Mouse (Mus musculus) stomach, embryonic 14.5 days (tissue): ENCODE results near the gene Cnih2. TPM values are rescaled to one million over a fixed set of nuclear protein-coding genes. Genes with fewer than 3 reads are reported as not detected.

ENCODE experiments used
- ATAC-seq: fragments of 200-750 bp; cut with Nextera tagmentation; 2 replicates; pipeline ENCODE4 v1.8.0; 2017; ENCODE audit warnings: low read depth, moderate TSS enrichment; ENCODE audit not compliant: insufficient number of reproducible peaks, insufficient read depth, low FRiP score
- H3K27ac ChIP-seq: fragments of 300-500 bp; sonication (generic); 2 replicates; pipeline ENCODE4 v1.5.1; 2014; ENCODE audit warnings: mild to moderate bottlenecking, low read length, moderate library complexity, mixed read lengths
- H3K27me3 ChIP-seq: fragments of 300-500 bp; sonication (generic); 2 replicates; pipeline ENCODE4 v1.6.1; 2014; ENCODE audit warnings: low read length, control low read depth, mixed read lengths; ENCODE audit not compliant: control insufficient read depth, insufficient read depth
- H3K36me3 ChIP-seq: fragments of 300-500 bp; sonication (generic); 2 replicates; pipeline ENCODE4 v1.6.1; 2014; ENCODE audit warnings: mild to moderate bottlenecking, control low read depth, low read length, moderate library complexity, mixed read lengths; ENCODE audit not compliant: control insufficient read depth, insufficient read depth
- H3K4me1 ChIP-seq: fragments of 300-500 bp; sonication (generic); 2 replicates; pipeline ENCODE4 v1.6.1; 2014; ENCODE audit warnings: low read length, control low read depth, mixed read lengths; ENCODE audit not compliant: control insufficient read depth, insufficient read depth
- H3K4me2 ChIP-seq: fragments of 300-500 bp; sonication (generic); replicated peaks from 2 replicates; pipeline ENCODE4 v1.6.1; 2014; ENCODE audit warnings: low read depth, low read length, control low read depth
- H3K4me3 ChIP-seq: fragments of 300-500 bp; sonication (generic); 2 replicates; pipeline ENCODE4 v1.5.1; 2014; ENCODE audit warnings: low read depth, low read length, control low read depth
- H3K9ac ChIP-seq: fragments of 300-500 bp; sonication (generic); replicated peaks from 2 replicates; pipeline ENCODE4 v1.6.1; 2014; ENCODE audit warnings: low read depth, mild to moderate bottlenecking, control low read depth, low read length, moderate library complexity, mixed read lengths
- H3K9me3 ChIP-seq: fragments of 300-500 bp; sonication (generic); 2 replicates; pipeline ENCODE4 v1.6.1; 2016; ENCODE audit warnings: low read depth, low read length, control low read depth; ENCODE audit not compliant: control insufficient read depth
- WGBS: fragments of 180-500 bp; shearing (Covaris S2); extraction: QIAGEN DNeasy Blood & Tissue Kit; methylation state at CpG from one replicate; pipeline ENCODE4 v1.1.7; 2014; 5-methylcytosine and 5-hydroxymethylcytosine counted together
- polyA plus RNA-seq: library from polyadenylated mRNA; unstranded; fragments of >200 nt; fragmentation: Nextera tagmentation; extraction: Ambion mirVana; gene quantifications from 2 replicates; pipeline ENCODE4 v1.2.1, GENCODE M21; 2014

The Cnih2 gene
- polyA plus RNA-seq, 1 experiment from 2014 or later, result 25.8 TPM

DNA sequence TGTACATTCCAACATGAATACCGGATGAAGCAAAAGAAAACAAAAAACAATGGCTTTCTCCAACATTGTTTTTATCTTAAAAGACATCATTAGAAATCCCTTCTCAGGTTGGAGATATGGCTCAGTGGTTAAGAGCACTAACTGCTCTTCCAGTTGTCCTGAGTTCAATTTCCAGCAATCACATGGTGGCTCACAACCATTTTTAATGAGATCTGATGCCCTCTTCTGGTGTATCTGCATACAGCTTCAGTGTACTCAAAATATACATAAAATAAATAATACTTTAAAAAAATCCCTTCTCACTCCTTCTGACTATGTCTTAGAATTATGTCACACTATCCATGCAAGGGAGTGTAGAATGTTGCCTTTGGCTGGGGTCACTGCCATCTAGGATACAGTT lies 19.0 kb downstream of the Cnih2 start:
- Histone ChIP-seq H3K9ac (no peak overlapping the region), H3K9me3 (no peaks in the 10 kb centered on the region), H3K27me3 (peaks cover 24% of the 10 kb centered on the region), H3K27ac (no peak overlapping the region), H3K4me2 (no peak overlapping the region), H3K4me1 (no peaks in the 10 kb centered on the region), H3K4me3 (no peak overlapping the region), H3K36me3 (no peaks in the 10 kb centered on the region)
- 91% methylated on average over 1 of the region's 1 CpGs for WGBS
- no peak for ATAC-seq

GRCm38 (mm10) chr19:5073518-5073917 lies 24.8 kb downstream of the Cnih2 start:
- no peak overlapping the region for H3K27ac ChIP-seq
- no peaks in the 10 kb centered on the region for H3K9me3 ChIP-seq
- ATAC-seq, result no peak
- no peak overlapping the region for H3K9ac ChIP-seq
- H3K27me3 ChIP-seq, result 0 out of 2 replicates have a peak, but pooled peaks cover 1% of the 10 kb centered on the region
- peak overlapping the region; percentile 76; the same call in 1 of the 2 replicates for H3K4me2 ChIP-seq
- no peaks in the 10 kb centered on the region for H3K36me3 ChIP-seq
- no peak overlapping the region for H3K4me3 ChIP-seq
- peaks cover 21% of the 10 kb centered on the region for H3K4me1 ChIP-seq
- 28% methylated on average over 5 of the region's 5 CpGs for WGBS

DNA sequence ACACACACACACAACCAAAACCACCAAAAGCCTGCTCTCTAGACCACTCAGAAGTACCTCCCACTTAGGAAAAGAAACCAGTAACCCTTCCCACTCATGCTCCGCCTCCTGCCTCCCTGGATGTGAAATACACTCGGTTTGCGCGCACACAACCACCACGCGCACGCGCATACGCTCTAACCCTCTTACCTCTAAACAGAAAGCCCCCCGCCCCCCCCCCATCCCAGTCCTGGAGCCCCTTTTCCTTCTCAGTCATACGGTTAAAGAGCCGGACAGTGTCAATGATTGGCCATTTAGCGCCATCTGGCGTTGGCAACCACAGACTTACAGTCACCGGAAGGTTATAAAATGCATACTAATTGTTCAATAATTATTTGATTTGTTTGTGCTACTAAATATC lies 25.3 kb downstream of the Cnih2 start:
- 0 out of 2 replicates have a peak, but pooled peaks cover 2% of the 10 kb centered on the region for H3K27me3 ChIP-seq
- peaks cover 21% of the 10 kb centered on the region for H3K4me1 ChIP-seq
- H3K9me3 ChIP-seq, result no peaks in the 10 kb centered on the region
- H3K4me2 ChIP-seq, result peak overlapping the region; percentile 76
- no peak for ATAC-seq
- WGBS, result under 1% methylated on average over 15 of the region's 15 CpGs
- no peak overlapping the region for H3K9ac ChIP-seq
- H3K27ac ChIP-seq, result peak overlapping the region; percentile 96; the same call in 1 of the 2 replicates
- H3K36me3 ChIP-seq, result no peaks in the 10 kb centered on the region
- H3K4me3 ChIP-seq, result peak overlapping the region; percentile 70

DNA sequence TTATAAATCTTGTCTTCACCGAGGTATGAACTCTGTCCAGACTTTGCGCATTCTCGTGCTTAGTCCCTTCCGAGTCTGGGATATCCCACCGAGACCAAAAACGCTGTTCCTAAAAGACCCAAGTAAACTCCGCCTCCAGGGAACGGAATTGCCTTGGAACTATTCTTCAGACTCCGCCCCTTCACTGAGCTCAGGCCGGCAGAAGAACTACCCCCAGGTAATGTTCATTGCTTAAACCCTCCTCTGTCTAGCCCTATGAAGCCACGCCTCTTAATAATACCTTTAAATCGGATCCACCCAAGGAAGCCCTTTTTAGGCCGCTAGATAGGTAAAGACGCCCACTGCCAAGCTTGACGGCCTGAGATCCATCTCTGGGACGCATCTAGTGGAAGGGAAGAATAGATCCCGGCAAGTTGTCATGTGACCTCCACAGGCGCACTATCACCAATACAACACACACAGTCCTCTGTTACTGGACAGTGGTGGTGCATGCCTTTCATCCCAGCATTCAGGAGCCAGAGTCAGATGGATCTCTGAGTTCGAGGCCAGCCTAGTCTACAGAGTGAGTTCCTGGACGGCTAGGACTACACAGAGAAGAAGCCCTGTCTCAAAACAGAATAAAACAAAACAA lies 25.8 kb downstream of the Cnih2 start:
- no peaks in the 10 kb centered on the region for H3K9me3 ChIP-seq
- 0 out of 2 replicates have a peak, but pooled peaks cover 2% of the 10 kb centered on the region for H3K27me3 ChIP-seq
- H3K4me3 ChIP-seq, result peak overlapping the region; percentile 70
- no peak overlapping the region for H3K9ac ChIP-seq
- peak overlapping the region; percentile 76 for H3K4me2 ChIP-seq
- peak overlapping the region; percentile 96 for H3K27ac ChIP-seq
- ATAC-seq, result peak; percentile 15
- no peaks in the 10 kb centered on the region for H3K36me3 ChIP-seq
- peaks cover 22% of the 10 kb centered on the region for H3K4me1 ChIP-seq
- 3% methylated on average over 20 of the region's 20 CpGs for WGBS

DNA sequence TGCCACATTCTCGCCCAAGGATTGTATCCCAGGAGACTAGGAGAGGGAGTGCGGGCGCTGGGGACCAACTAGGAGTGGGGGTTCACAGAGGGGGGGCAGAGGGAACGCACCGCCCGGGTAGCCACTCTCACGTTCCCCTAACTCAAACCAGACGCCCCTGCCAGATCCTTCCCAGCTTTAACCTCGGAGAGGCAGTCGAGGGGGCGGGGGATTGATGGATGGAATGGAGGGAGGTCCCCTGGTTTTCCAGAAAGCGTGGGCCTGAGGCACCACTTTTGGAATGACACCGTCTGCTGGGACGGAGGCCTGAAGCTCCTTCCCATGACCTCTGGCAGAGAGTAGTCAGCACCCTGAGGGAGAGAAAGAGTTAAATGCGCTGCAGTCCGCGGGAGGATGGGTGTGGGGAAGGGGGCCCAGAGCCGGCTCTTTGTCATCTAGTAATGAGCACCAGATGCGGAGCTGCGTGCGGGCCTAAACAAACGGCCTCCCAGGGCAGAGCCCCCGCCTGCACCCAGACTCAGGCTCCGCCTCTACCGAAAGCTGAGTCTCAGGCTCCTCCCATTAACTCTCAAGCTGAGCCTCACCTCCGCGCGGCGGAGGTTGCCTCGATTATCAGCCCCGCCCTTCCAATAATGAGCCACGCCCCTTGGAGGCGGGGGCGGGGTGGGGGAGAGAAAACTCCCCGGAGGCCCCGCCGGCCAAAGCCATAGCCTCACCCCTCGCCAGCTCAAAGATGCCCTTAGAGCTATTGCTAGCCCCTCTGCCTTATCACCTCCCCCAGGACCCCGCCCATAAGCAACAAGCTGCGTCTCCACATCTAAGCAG lies 26.6 kb downstream of the Cnih2 start:
- Histone ChIP-seq H3K4me1 (peaks cover 29% of the 10 kb centered on the region), H3K9me3 (no peaks in the 10 kb centered on the region), H3K36me3 (no peaks in the 10 kb centered on the region), H3K4me3 (peak overlapping the region; percentile 70), H3K9ac (peak overlapping the region; percentile 55), H3K4me2 (peak overlapping the region; percentile 76), H3K27me3 (0 out of 2 replicates have a peak, but pooled peaks cover 2% of the 10 kb centered on the region), H3K27ac (peak overlapping the region; percentile 96)
- ATAC-seq, result peak; percentile 82
- WGBS, result under 1% methylated on average over 39 of the region's 40 CpGs

DNA sequence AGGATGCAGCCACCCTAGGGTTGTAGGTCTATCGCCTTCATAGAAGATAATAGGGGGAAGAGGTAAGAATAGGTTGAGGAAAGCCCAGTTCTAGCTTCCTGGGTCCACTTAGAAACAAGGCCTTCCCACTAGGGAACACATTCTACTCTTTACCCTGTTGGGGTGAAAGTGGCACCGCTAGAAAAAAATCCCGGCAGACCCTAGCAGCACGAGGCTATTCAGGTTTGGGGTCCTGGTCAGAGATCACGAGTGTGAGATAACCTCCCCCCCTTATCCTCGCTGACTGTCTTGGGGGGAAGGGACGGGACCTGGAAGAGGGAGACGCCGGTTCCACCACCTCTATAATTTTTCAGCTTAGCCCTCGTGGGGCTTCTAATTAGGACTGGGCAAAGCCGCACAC lies 27.2 kb downstream of the Cnih2 start:
- WGBS, result 6% methylated on average over 11 of the region's 11 CpGs
- 0 out of 2 replicates have a peak, but pooled peaks cover 2% of the 10 kb centered on the region for H3K27me3 ChIP-seq
- H3K4me1 ChIP-seq, result peaks cover 30% of the 10 kb centered on the region

DNA sequence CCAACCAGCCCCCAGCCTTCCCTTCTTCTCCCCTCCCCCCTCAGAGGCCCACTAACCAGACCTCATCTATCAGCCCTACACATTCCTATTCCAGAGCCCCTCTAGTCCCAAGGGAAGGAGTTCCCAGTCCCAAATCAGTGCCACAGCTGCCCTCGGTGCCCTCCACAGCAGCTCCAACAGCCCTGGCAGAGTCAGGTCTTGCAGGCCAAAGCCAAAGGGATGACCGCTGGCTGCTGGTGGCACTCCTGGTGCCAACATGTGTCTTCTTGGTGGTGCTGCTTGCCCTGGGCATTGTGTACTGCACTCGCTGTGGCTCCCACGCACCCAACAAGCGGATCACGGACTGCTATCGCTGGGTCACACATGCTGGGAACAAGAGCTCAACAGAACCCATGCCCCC lies 28.3 kb downstream of the Cnih2 start:
- H3K27me3 ChIP-seq, result 0 out of 2 replicates have a peak, but pooled peaks cover 2% of the 10 kb centered on the region
- ATAC-seq, result no peak
- peak overlapping the region; percentile 70 for H3K4me3 ChIP-seq
- H3K4me2 ChIP-seq, result peak overlapping the region; percentile 76
- H3K9me3 ChIP-seq, result no peaks in the 10 kb centered on the region
- H3K36me3 ChIP-seq, result no peaks in the 10 kb centered on the region
- peaks cover 39% of the 10 kb centered on the region for H3K4me1 ChIP-seq
- no peak overlapping the region; the same call in 1 of the 2 replicates for H3K9ac ChIP-seq
- H3K27ac ChIP-seq, result peak overlapping the region; percentile 96; the same call in 1 of the 2 replicates
- 72% methylated on average over 7 of the region's 7 CpGs for WGBS

More for the DNA sequence above, 27.2 kb downstream of the Cnih2 start:
- peak overlapping the region; percentile 70 for H3K4me3 ChIP-seq
- H3K36me3 ChIP-seq, result no peaks in the 10 kb centered on the region
- no peak for ATAC-seq
- H3K4me2 ChIP-seq, result peak overlapping the region; percentile 76
- H3K9me3 ChIP-seq, result no peaks in the 10 kb centered on the region
- peak overlapping the region; percentile 55 for H3K9ac ChIP-seq
- H3K27ac ChIP-seq, result peak overlapping the region; percentile 96

DNA sequence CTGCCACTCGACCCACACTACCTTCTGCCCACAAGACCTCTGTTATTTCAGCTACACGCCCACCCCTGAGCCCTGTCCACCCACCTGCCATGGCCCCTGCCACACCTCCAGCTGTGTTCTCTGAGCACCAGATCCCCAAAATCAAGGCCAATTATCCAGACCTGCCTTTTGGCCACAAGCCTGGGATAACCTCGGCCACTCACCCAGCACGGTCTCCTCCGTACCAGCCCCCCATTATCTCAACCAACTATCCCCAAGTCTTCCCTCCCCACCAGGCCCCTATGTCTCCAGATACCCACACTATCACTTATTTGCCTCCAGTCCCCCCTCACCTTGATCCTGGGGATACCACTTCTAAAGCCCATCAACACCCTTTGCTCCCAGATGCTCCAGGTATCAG lies 28.8 kb downstream of the Cnih2 start:
- Histone ChIP-seq H3K36me3 (no peaks in the 10 kb centered on the region), H3K9ac (peak overlapping the region; percentile 7; the same call in 1 of the 2 replicates), H3K4me2 (peak overlapping the region; percentile 76), H3K27ac (peak overlapping the region; percentile 96; the same call in 1 of the 2 replicates), H3K27me3 (0 out of 2 replicates have a peak, but pooled peaks cover 2% of the 10 kb centered on the region), H3K4me3 (peak overlapping the region; percentile 70), H3K9me3 (no peaks in the 10 kb centered on the region), H3K4me1 (peaks cover 44% of the 10 kb centered on the region)
- 70% methylated on average over 5 of the region's 5 CpGs for WGBS
- ATAC-seq, result no peak
